Mouse (Mus musculus): ENCODE data around the gene Zdhhc16. TPM values are rescaled to one million over a fixed set of nuclear protein-coding genes. Genes with fewer than 3 reads are reported as not detected.

The Zdhhc16 gene
- total and polyA plus RNA-seq, 3 experiments = 30.3 to 54.3 (median 45.5) TPM

DNA sequence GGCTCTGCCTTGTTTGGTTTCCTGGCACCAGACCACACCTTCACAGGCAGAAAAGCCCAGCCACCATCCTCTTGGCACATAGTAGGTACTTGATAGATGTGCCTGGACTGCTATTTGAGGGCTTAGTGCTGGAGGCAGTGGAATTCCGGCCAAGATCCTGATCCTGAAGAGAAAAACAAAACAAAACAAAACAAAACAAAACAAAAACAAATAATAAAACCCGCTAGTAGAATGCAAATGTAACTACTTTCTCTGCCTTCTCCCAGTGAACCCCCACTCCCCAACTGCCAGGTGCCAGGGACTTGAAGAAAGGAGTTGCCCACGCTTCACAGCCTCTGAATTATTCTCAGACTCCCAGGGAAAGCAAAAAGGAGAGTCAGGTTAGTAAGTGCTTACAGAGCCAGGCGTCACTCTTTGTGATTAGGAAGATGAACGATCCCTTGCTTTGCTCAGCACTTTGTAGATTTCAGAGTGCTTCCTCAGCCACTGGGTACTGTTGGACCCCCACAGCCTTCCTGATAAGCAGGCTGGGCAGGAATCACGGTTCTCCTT, 58.7 kb downstream of the Zdhhc16 start:
- H3K9me3 ChIP-seq (replicated peaks; ENCODE audit: low read length) = no peaks in the 10 kb centered on the region
- no peak for TF ChIP-seq MEF2A (IDR thresholded peaks at IDR 0.05; ENCODE audit: borderline replicate concordance, low read depth, low read length)
- TF ChIP-seq ZMIZ1 (IDR thresholded peaks at IDR 0.05; ENCODE audit: low read depth, low read length) = no peak
- no peak for TF ChIP-seq EP300 (IDR thresholded peaks at IDR 0.05; ENCODE audit: low read length)
- no peak for TF ChIP-seq NRF1 (IDR thresholded peaks at IDR 0.05; ENCODE audit: low read depth, low read length)
- no peak for TF ChIP-seq GABPA (IDR thresholded peaks at IDR 0.05; ENCODE audit: insufficient replicate concordance, low read depth, low read length)
- TF ChIP-seq UBTF (IDR thresholded peaks at IDR 0.05; ENCODE audit: low read depth, low read length) = no peak
- TF ChIP-seq MYC (IDR thresholded peaks at IDR 0.05; ENCODE audit: low read depth, low read length) = no peak
- peaks cover 0 to 6% of the 10 kb centered on the region in 2 experiments; a peak in 1 of 4 replicates for H3K4me1 ChIP-seq (ENCODE audit: control insufficient read depth in 1 of 2, insufficient read depth in 2 of 2)
- DNase-seq (ENCODE audit: extremely low read depth) = no peak
- no peaks in the 10 kb centered on the region for H3K79me2 ChIP-seq (replicated peaks; ENCODE audit: control insufficient read depth, extremely low read depth, insufficient read depth, poor library complexity, severe bottlenecking)
- dilution Hi-C loops (cut with MboI; ENCODE audit: extremely low pct_ligation_motif_present, extremely low pct_unique_long_range_greater_than_20kb, low sequenced_read_pairs) = no loop called here
- no peak overlapping the region for H3K9ac ChIP-seq (ENCODE audit: insufficient read depth, low read depth)
- no peaks in the 10 kb centered on the region for H3K36me3 ChIP-seq (replicated peaks in 1 of 2; ENCODE audit: control insufficient read depth in 1 of 2, insufficient read depth in 1 of 2, low read length in 1 of 2)
- no peaks in the 10 kb centered on the region for H3K27me3 ChIP-seq (replicated peaks)
- no peak overlapping the region for H3K4me3 ChIP-seq (replicated peaks in 1 of 3; ENCODE audit: low read depth in 2 of 3, low read length in 2 of 3, poor library complexity in 1 of 3)
- H3K4me2 ChIP-seq (ENCODE audit: insufficient read depth, low read depth, poor library complexity, severe bottlenecking) = no peak overlapping the region
- no peak overlapping the region for H3K27ac ChIP-seq (ENCODE audit: insufficient read depth, low read depth)
- in situ Hi-C loops (cut with MboI; ENCODE audit: low pct_ligation_motif_present, low pct_unique_long_range_greater_than_20kb, low sequenced_read_pairs) = no loop called here

DNA sequence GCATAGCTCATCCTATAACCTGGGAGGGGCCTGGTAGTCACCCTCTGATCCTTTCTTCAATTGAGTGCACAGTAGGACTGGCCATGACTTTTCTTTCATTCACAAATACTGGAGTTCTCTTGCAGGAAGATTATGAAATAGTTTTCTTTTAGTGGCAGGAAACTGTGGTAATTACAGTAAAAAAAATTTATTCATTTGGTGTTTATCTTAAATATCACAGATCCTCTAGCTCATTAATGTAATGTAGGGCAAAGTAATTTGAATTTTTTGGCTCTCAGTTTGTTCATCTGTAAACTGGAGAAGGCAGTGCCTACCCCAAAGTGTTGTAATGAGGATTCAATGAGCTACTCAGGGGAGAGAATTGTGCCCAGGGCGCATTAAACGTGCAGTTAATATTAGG, 59.7 kb downstream of the Zdhhc16 start:
- no peak overlapping the region for H3K4me3 ChIP-seq (replicated peaks in 1 of 3; ENCODE audit: low read depth in 2 of 3, low read length in 2 of 3, poor library complexity in 1 of 3)
- no peak overlapping the region for H3K27ac ChIP-seq (ENCODE audit: insufficient read depth, low read depth)
- no peaks in the 10 kb centered on the region for H3K36me3 ChIP-seq (replicated peaks in 1 of 2; ENCODE audit: control insufficient read depth in 1 of 2, insufficient read depth in 1 of 2, low read length in 1 of 2)
- H3K79me2 ChIP-seq (replicated peaks; ENCODE audit: control insufficient read depth, extremely low read depth, insufficient read depth, poor library complexity, severe bottlenecking) = no peaks in the 10 kb centered on the region
- no peak overlapping the region for H3K9ac ChIP-seq (ENCODE audit: insufficient read depth, low read depth)
- peaks cover 0 to 6% of the 10 kb centered on the region in 2 experiments; a peak in 1 of 4 replicates for H3K4me1 ChIP-seq (ENCODE audit: control insufficient read depth in 1 of 2, insufficient read depth in 2 of 2)
- H3K27me3 ChIP-seq (replicated peaks) = no peaks in the 10 kb centered on the region
- dilution Hi-C loops (cut with MboI; ENCODE audit: extremely low pct_ligation_motif_present, extremely low pct_unique_long_range_greater_than_20kb, low sequenced_read_pairs) = no loop called here
- no peaks in the 10 kb centered on the region for H3K9me3 ChIP-seq (replicated peaks; ENCODE audit: low read length)
- DNase-seq (ENCODE audit: extremely low read depth) = no peak
- no peak overlapping the region for H3K4me2 ChIP-seq (ENCODE audit: insufficient read depth, low read depth, poor library complexity, severe bottlenecking)
- no peak for TF ChIP-seq ZNF384 (IDR thresholded peaks at IDR 0.05; ENCODE audit: low read depth, low read length)
- TF ChIP-seq USF2 (conservative IDR thresholded peaks at IDR 0.05; ENCODE audit: low read depth, low read length) = no peak
- TF ChIP-seq CHD1 (IDR thresholded peaks at IDR 0.05; ENCODE audit: low read depth, low read length) = no peak
- no peak for TF ChIP-seq ELF1 (IDR thresholded peaks at IDR 0.05; ENCODE audit: low read depth, low read length)
- TF ChIP-seq ZKSCAN1 (IDR thresholded peaks at IDR 0.05; ENCODE audit: borderline replicate concordance, low read depth, low read length) = no peak
- TF ChIP-seq EP300 (IDR thresholded peaks at IDR 0.05; ENCODE audit: low read length) = no peak
- TF ChIP-seq RAD21 (IDR thresholded peaks at IDR 0.05; ENCODE audit: low read depth, low read length) = no peak
- no peak for TF ChIP-seq E2F4 (IDR thresholded peaks at IDR 0.05; ENCODE audit: insufficient replicate concordance, low read depth, low read length)
- TF ChIP-seq MAFK (IDR thresholded peaks at IDR 0.05; ENCODE audit: insufficient replicate concordance, low read length) = no peak
- TF ChIP-seq JUND (conservative IDR thresholded peaks at IDR 0.05; ENCODE audit: low read depth, low read length) = no peak
- TF ChIP-seq USF1 (IDR thresholded peaks at IDR 0.05; ENCODE audit: low read depth, low read length) = no peak
- in situ Hi-C loops (cut with MboI; ENCODE audit: low pct_ligation_motif_present, low pct_unique_long_range_greater_than_20kb, low sequenced_read_pairs) = no loop called here
